Mouse (Mus musculus) neural tube, embryonic 11.5 days (tissue): ENCODE results near the gene Cdk20. TPM values are rescaled to one million over a fixed set of nuclear protein-coding genes. Genes with fewer than 3 reads are reported as not detected.
A peak's percentile ranks its signal among the peaks of the same experiment; 100 is the strongest.

Experiments
- ATAC-seq: fragments of 200-750 bp; cut with Nextera tagmentation; 2 replicates; pipeline ENCODE4 v1.8.0; 2017; ENCODE audit warnings: moderate number of reproducible peaks, mild to moderate bottlenecking, moderate TSS enrichment, moderate library complexity; ENCODE audit not compliant: insufficient read depth, low FRiP score, low TSS enrichment
- DNase-seq: peaks from one replicate; pipeline ENCODE4 v3.0.0-alpha.2; 2015; ENCODE audit warnings: low spot score
- H3K27ac ChIP-seq: fragments of 300-500 bp; sonication (generic); 2 replicates; pipeline ENCODE4 v1.5.1; 2014; ENCODE audit warnings: low read depth, mild to moderate bottlenecking, low read length
- H3K27me3 ChIP-seq: fragments of 300-500 bp; sonication (generic); 2 replicates; pipeline ENCODE4 v1.6.1; 2014; ENCODE audit warnings: mild to moderate bottlenecking, low read length, mixed read lengths; ENCODE audit not compliant: control insufficient read depth, insufficient read depth
- H3K36me3 ChIP-seq: fragments of 300-500 bp; sonication (generic); 2 replicates; pipeline ENCODE4 v1.6.1; 2014; ENCODE audit warnings: mild to moderate bottlenecking, low read length, moderate library complexity, mixed read lengths; ENCODE audit not compliant: control insufficient read depth, insufficient read depth
- H3K4me1 ChIP-seq: fragments of 300-500 bp; sonication (generic); 2 replicates; pipeline ENCODE4 v1.6.1; 2014; ENCODE audit warnings: low read length, mixed read lengths; ENCODE audit not compliant: control insufficient read depth, insufficient read depth
- H3K4me2 ChIP-seq: fragments of 300-500 bp; sonication (generic); 2 replicates; pipeline ENCODE4 v1.6.1; 2014; ENCODE audit warnings: low read depth, mild to moderate bottlenecking, moderate library complexity
- H3K4me3 ChIP-seq: fragments of 300-500 bp; sonication (generic); 2 replicates; pipeline ENCODE4 v1.5.1; 2014; ENCODE audit warnings: low read depth, low read length
- H3K9ac ChIP-seq: fragments of 300-500 bp; sonication (generic); 2 replicates; pipeline ENCODE4 v1.6.1; 2014; ENCODE audit warnings: mild to moderate bottlenecking, low read length
- H3K9me3 ChIP-seq: fragments of 300-500 bp; sonication (generic); 2 replicates; pipeline ENCODE4 v1.6.1; 2016; ENCODE audit warnings: low read length; ENCODE audit not compliant: control insufficient read depth
- WGBS: fragments of 180-500 bp; shearing (Covaris S2); extraction: QIAGEN DNeasy Blood & Tissue Kit; methylation state at CpG from one replicate; pipeline ENCODE4 v1.1.7; 2014; 5-methylcytosine and 5-hydroxymethylcytosine counted together
- polyA plus RNA-seq: library from polyadenylated mRNA; unstranded; fragments of >200 nt; fragmentation: Nextera tagmentation; extraction: Ambion mirVana; gene quantifications from 2 replicates; pipeline ENCODE4 v1.2.1, GENCODE M21; 2014

The Cdk20 gene
- polyA plus RNA-seq, 1 experiment from 2014 or later: 6.9 TPM

GRCm38 (mm10) chr13:64437801-64438200, 5.7 kb downstream of the Cdk20 start:
- Histone ChIP-seq H3K9me3 (no peaks in the 10 kb centered on the region), H3K4me3 (no peak overlapping the region), H3K27me3 (no peaks in the 10 kb centered on the region), H3K9ac (no peak overlapping the region), H3K4me1 (no peaks in the 10 kb centered on the region), H3K4me2 (no peak overlapping the region), H3K36me3 (no peaks in the 10 kb centered on the region), H3K27ac (no peak overlapping the region)
- no peak for DNase-seq
- 75% methylated on average over 7 of the region's 7 CpGs for WGBS
- no peak for ATAC-seq

- Histone ChIP-seq H3K9me3 (no peaks in the 10 kb centered on the region), H3K4me2 (no peak overlapping the region), H3K9ac (no peak overlapping the region), H3K4me3 (no peak overlapping the region), H3K4me1 (no peaks in the 10 kb centered on the region), H3K27ac (no peak overlapping the region), H3K27me3 (no peaks in the 10 kb centered on the region), H3K36me3 (no peaks in the 10 kb centered on the region)
- ATAC-seq: peak; percentile 64
- peak; percentile 64 for DNase-seq
- 56% methylated on average over 9 of the region's 9 CpGs for WGBS
Measured at GRCm38 (mm10) chr13:64438863-64439452, 6.8 kb downstream of the Cdk20 start.

GRCm38 (mm10) chr13:64439471-64439870, 7.4 kb downstream of the Cdk20 start:
- Histone ChIP-seq H3K4me1 (no peaks in the 10 kb centered on the region), H3K9me3 (no peaks in the 10 kb centered on the region), H3K4me3 (no peak overlapping the region), H3K4me2 (no peak overlapping the region), H3K36me3 (no peaks in the 10 kb centered on the region), H3K9ac (no peak overlapping the region), H3K27me3 (no peaks in the 10 kb centered on the region), H3K27ac (no peak overlapping the region)
- 81% methylated on average over 5 of the region's 5 CpGs for WGBS
- ATAC-seq: peak; percentile 17; the same call in 1 of the 2 replicates
- no peak for DNase-seq

GRCm38 (mm10) chr13:64440592-64440991, 8.5 kb downstream of the Cdk20 start:
- no peak for DNase-seq
- Histone ChIP-seq H3K9ac (no peak overlapping the region), H3K9me3 (no peaks in the 10 kb centered on the region), H3K4me1 (no peaks in the 10 kb centered on the region), H3K36me3 (no peaks in the 10 kb centered on the region), H3K27ac (no peak overlapping the region), H3K27me3 (no peaks in the 10 kb centered on the region), H3K4me3 (no peak overlapping the region), H3K4me2 (no peak overlapping the region)
- 79% methylated on average over 4 of the region's 4 CpGs for WGBS
- ATAC-seq: no peak

GRCm38 (mm10) chr13:64443263-64443894, 11.3 kb downstream of the Cdk20 start:
- Histone ChIP-seq H3K4me1 (no peaks in the 10 kb centered on the region), H3K4me2 (no peak overlapping the region), H3K4me3 (no peak overlapping the region), H3K36me3 (no peaks in the 10 kb centered on the region), H3K9ac (no peak overlapping the region), H3K27ac (no peak overlapping the region), H3K9me3 (no peaks in the 10 kb centered on the region), H3K27me3 (no peaks in the 10 kb centered on the region)
- DNase-seq (peak; percentile 55), ATAC-seq (peak; percentile 37; the same call in 1 of the 2 replicates)
- WGBS: 70% methylated on average over 4 of the region's 4 CpGs

GRCm38 (mm10) chr13:64445254-64445920, 13.3 kb downstream of the Cdk20 start:
- no peak for DNase-seq
- H3K4me3 ChIP-seq: no peak overlapping the region
- no peaks in the 10 kb centered on the region for H3K36me3 ChIP-seq
- WGBS: 71% methylated on average over 9 of the region's 9 CpGs
- no peak for ATAC-seq
- H3K9me3 ChIP-seq: no peaks in the 10 kb centered on the region
- no peaks in the 10 kb centered on the region for H3K4me1 ChIP-seq
- no peak overlapping the region for H3K9ac ChIP-seq
- no peak overlapping the region for H3K4me2 ChIP-seq
- no peaks in the 10 kb centered on the region for H3K27me3 ChIP-seq
- H3K27ac ChIP-seq: no peak overlapping the region

GRCm38 (mm10) chr13:64447947-64448346, 15.8 kb downstream of the Cdk20 start:
- WGBS: 9% methylated on average over 1 of the region's 1 CpGs
- DNase-seq: no peak
- H3K36me3 ChIP-seq: no peaks in the 10 kb centered on the region
- no peak overlapping the region for H3K4me3 ChIP-seq
- no peaks in the 10 kb centered on the region for H3K4me1 ChIP-seq
- H3K27ac ChIP-seq: no peak overlapping the region
- no peaks in the 10 kb centered on the region for H3K27me3 ChIP-seq
- no peaks in the 10 kb centered on the region for H3K9me3 ChIP-seq
- no peak overlapping the region for H3K9ac ChIP-seq
- no peak for ATAC-seq
- no peak overlapping the region for H3K4me2 ChIP-seq

GRCm38 (mm10) chr13:64448729-64449128, 16.6 kb downstream of the Cdk20 start:
- no peaks in the 10 kb centered on the region for H3K27me3 ChIP-seq
- no peak overlapping the region for H3K9ac ChIP-seq
- DNase-seq (no peak), ATAC-seq (no peak)
- H3K4me2 ChIP-seq: no peak overlapping the region
- WGBS: 89% methylated on average over 5 of the region's 5 CpGs
- H3K4me1 ChIP-seq: no peaks in the 10 kb centered on the region
- H3K4me3 ChIP-seq: no peak overlapping the region
- H3K27ac ChIP-seq: no peak overlapping the region
- no peaks in the 10 kb centered on the region for H3K36me3 ChIP-seq
- H3K9me3 ChIP-seq: no peaks in the 10 kb centered on the region
